Mouse (Mus musculus) E14TG2a.4 (cell line): Measurements from ENCODE around the gene H2-Eb1.
"Not testable (repeated sequence)": the region's sequence is repeated elsewhere in the genome, so short reads cannot be mapped to it uniquely, and the experiment has no call there.

Experiments
- H3K27me3 ChIP-seq: 2 replicates; pipeline ENCODE4 v1.6.1; 2014; ENCODE audit warnings: low read length, control low read depth; ENCODE audit not compliant: insufficient read depth
- H3K36me3 ChIP-seq: 2 replicates; pipeline ENCODE4 v1.6.1; 2014; ENCODE audit warnings: low read length, control low read depth; ENCODE audit not compliant: insufficient read depth
- H3K4me1 ChIP-seq: replicated peaks from 2 replicates; pipeline ENCODE4 v1.6.1; 2014; ENCODE audit warnings: low read depth, low read length, control low read depth
- H3K4me3 ChIP-seq: replicated peaks from 2 replicates; pipeline ENCODE4 v1.5.1; 2014; ENCODE audit warnings: mild to moderate bottlenecking, low read length
- H3K9me3 ChIP-seq: 2 replicates; pipeline ENCODE4 v1.6.1; 2014; ENCODE audit warnings: low read length, control low read depth
- CTCF ChIP-seq: conservative IDR thresholded peaks from 2 replicates; pipeline ENCODE4 v1.5.1; 2014; ENCODE audit warnings: low read length
- NANOG ChIP-seq: IDR thresholded peaks from 2 replicates; pipeline ENCODE4 v1.6.1; 2014; ENCODE audit warnings: borderline replicate concordance, low read length, mixed read lengths
- POU5F1 ChIP-seq: IDR thresholded peaks from 2 replicates; pipeline ENCODE4 v1.6.1; 2014; ENCODE audit warnings: low read length, borderline replicate concordance

The H2-Eb1 gene

GRCm38 (mm10) chr17:34306407-34306806, 740 bp downstream of the H2-Eb1 start:
- no peaks in the 10 kb centered on the region for H3K36me3 ChIP-seq
- H3K4me1 ChIP-seq = peaks cover 3% of the 10 kb centered on the region; the same call in 1 of the 2 replicates
- peaks cover 23% of the 10 kb centered on the region for H3K9me3 ChIP-seq
- H3K4me3 ChIP-seq = no peak overlapping the region
- 0 out of 2 replicates have a peak, but pooled peaks cover 3% of the 10 kb centered on the region for H3K27me3 ChIP-seq
- TF ChIP-seq CTCF = no peak
- no peak for TF ChIP-seq POU5F1
- no peak for TF ChIP-seq NANOG

DNA sequence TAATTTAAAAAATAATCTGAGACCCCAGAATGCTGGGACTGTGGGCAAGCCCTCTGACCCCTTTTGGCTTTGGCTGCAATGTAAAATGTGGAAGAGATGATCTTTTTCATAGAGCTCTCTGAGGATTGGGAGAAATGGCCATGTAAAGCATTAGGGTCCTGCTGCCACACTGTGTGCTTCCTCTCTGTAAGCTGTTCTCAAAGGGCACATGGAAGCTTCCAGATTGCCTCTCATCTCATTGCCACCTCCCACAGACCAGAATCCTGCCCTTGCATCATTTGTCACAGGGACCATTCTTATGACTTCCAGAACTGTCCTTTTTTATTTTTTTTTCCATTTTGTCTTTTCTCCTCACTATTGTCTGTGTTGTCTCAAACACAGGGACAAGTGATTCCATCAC, 1.5 kb downstream of the H2-Eb1 start:
- 0 out of 2 replicates have a peak, but pooled peaks cover 3% of the 10 kb centered on the region for H3K27me3 ChIP-seq
- peaks cover 29% of the 10 kb centered on the region for H3K9me3 ChIP-seq
- H3K4me3 ChIP-seq = no peak overlapping the region
- H3K4me1 ChIP-seq = peaks cover 3% of the 10 kb centered on the region; the same call in 1 of the 2 replicates
- TF ChIP-seq NANOG (no peak), CTCF (no peak), POU5F1 (no peak)
- H3K36me3 ChIP-seq = no peaks in the 10 kb centered on the region

DNA sequence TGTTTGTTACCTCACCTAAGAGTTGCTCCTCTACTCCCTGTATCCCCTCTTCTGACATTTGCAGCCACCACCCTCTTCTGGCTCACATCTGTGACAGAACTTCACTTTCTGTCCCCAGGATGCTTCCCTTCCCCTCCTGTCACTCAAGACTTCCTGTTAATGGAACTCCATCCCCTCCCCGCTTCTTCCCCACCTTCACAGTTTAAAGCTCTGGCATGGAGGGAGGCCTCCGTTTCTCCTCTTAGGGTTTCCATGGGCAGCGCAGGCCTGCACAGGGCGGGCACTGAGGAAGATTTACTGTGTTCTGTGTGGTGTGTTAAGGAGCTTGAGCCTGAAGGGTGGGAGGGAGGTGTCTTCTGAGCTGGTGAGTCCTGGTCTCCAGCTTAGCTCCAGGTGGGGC, 2.5 kb downstream of the H2-Eb1 start:
- Histone ChIP-seq H3K4me1 (peaks cover 3% of the 10 kb centered on the region; the same call in 1 of the 2 replicates), H3K4me3 (no peak overlapping the region), H3K9me3 (peaks cover 29% of the 10 kb centered on the region), H3K36me3 (no peaks in the 10 kb centered on the region), H3K27me3 (0 out of 2 replicates have a peak, but pooled peaks cover 3% of the 10 kb centered on the region)
- TF ChIP-seq NANOG = no peak

- TF ChIP-seq POU5F1 = no peak
- no peak for TF ChIP-seq CTCF
- no peak for TF ChIP-seq NANOG
- Histone ChIP-seq H3K27me3 (peaks cover 7% of the 10 kb centered on the region), H3K4me3 (peak overlapping the region; percentile 68), H3K9me3 (peaks cover 29% of the 10 kb centered on the region), H3K36me3 (no peaks in the 10 kb centered on the region), H3K4me1 (peaks cover 7% of the 10 kb centered on the region)
Measured at GRCm38 (mm10) chr17:34309225-34309624, 3.6 kb downstream of the H2-Eb1 start.

DNA sequence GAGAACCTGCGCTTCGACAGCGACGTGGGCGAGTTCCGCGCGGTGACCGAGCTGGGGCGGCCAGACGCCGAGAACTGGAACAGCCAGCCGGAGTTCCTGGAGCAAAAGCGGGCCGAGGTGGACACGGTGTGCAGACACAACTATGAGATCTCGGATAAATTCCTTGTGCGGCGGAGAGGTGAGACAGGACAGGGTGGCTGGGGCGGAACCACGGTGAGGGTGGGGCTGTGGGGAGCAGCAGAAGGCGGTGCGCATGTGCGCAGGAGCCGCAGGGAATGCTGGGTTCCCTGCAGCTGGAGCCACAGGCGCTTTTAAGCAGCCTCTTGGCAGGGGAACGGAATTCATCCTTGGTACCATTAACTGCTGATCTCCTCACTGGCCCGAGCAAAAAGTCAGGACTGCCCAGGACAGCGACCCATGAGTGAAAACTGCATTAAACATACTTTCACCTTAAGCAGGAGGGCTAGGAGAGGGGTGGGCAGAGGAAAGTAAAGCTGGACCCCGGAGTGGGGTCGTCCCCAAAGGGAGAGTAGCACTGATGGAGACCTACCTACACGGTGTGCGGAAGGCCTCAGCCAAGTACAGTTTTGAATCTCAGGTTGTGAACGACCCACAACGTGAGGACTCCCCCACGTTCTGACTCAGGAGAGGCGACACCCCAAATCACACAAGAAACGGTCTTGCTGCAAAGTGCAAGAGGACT, 4.2 kb downstream of the H2-Eb1 start:
- Histone ChIP-seq H3K27me3 (peaks cover 13% of the 10 kb centered on the region), H3K4me3 (peak overlapping the region; percentile 68), H3K4me1 (peaks cover 12% of the 10 kb centered on the region), H3K36me3 (no peaks in the 10 kb centered on the region), H3K9me3 (peaks cover 29% of the 10 kb centered on the region)
- TF ChIP-seq POU5F1 (no peak), NANOG (no peak), CTCF (no peak)

DNA sequence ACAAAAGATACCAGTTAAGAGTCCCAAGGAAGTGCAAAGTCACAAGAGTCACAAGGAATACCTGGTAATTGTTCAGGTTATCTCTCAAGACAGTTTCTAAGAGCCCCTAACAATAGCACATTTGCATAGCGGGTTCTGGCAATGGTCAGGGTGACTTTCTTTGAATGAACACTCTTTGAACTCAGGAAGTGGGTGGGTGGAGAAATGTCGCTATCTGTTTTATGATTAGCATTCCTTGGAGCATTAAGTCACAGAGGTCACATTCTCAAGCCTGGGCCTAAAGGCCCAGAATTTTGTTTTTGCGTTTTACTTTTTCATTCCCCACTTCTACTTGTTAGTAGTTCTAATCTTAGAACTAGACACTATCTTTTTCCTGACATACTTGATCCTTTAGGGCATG, 4.9 kb downstream of the H2-Eb1 start:
- Histone ChIP-seq H3K4me1 (peaks cover 12% of the 10 kb centered on the region), H3K27me3 (peaks cover 19% of the 10 kb centered on the region), H3K9me3 (peaks cover 29% of the 10 kb centered on the region)
- H3K36me3 ChIP-seq, H3K4me3 ChIP-seq: not testable (repeated sequence)

DNA sequence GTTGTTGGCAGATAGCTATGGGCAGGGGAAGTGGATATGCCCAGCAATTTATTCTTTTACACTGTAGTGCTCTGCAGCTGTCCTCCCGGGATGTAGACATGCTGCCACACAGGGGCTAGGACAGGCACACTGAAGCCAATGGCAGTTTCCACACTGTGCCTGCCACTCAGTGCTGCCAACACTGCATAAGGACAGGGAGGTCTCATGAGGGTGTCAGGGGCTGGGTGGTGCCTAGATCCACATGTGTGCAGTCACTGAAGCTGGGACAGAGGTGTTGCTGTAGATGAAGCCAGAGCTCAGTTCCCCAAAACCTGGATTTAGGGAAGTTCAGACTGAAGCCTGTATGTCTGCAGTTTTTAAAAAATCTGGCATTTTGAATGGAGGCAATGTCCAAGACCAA, 6.5 kb downstream of the H2-Eb1 start:
- H3K36me3 ChIP-seq = no peaks in the 10 kb centered on the region
- H3K4me3 ChIP-seq = no peak overlapping the region
- peaks cover 23% of the 10 kb centered on the region for H3K27me3 ChIP-seq
- H3K4me1 ChIP-seq = peaks cover 12% of the 10 kb centered on the region
- H3K9me3 ChIP-seq = peaks cover 29% of the 10 kb centered on the region
- TF ChIP-seq CTCF (no peak), NANOG (no peak), POU5F1 (no peak)

DNA sequence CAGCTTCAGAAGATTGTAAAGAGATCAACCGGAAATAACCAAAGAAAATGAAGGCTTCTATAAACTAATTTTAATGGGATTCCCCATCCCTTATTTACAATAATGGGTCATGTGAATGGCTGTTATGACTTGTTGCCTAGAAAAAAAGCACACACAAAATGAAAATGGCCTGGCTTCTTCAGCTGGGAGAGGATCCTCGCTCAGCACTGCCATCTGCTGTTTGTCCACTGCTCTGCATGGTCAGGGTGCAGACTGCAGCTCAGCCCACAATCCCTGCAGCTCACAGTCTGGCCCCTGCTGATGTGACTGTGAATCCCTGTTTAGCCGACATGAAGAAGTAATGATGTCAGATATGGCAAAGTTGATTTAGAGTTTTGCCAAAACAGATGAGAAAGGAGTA, 7.7 kb downstream of the H2-Eb1 start:
- H3K4me3 ChIP-seq = no peak overlapping the region

GRCm38 (mm10) chr17:34314286-34314685, 8.6 kb downstream of the H2-Eb1 start:
- Histone ChIP-seq H3K4me3 (no peak overlapping the region), H3K36me3 (no peaks in the 10 kb centered on the region), H3K9me3 (peaks cover 27% of the 10 kb centered on the region), H3K4me1 (peaks cover 10% of the 10 kb centered on the region), H3K27me3 (peaks cover 20% of the 10 kb centered on the region)
- TF ChIP-seq CTCF (no peak), POU5F1 (no peak), NANOG (no peak)

More for the DNA sequence above, 7.7 kb downstream of the H2-Eb1 start:
- H3K27me3 ChIP-seq = peaks cover 20% of the 10 kb centered on the region
- peaks cover 29% of the 10 kb centered on the region for H3K9me3 ChIP-seq
- TF ChIP-seq CTCF (peak; percentile 85), POU5F1 (no peak), NANOG (no peak)
- peaks cover 12% of the 10 kb centered on the region for H3K4me1 ChIP-seq
- no peaks in the 10 kb centered on the region for H3K36me3 ChIP-seq
